Mouse (Mus musculus) heart, adult 2 months (tissue): Measurements from ENCODE around the gene Iqsec3.

Experiments used
- CTCF ChIP-seq: fragments of 200-600 bp; IDR thresholded peaks from 2 replicates; pipeline ENCODE4 v1.8.1; 2022; ENCODE audit warnings: antibody characterized with exemption, mild to moderate bottlenecking, moderate library complexity
- EP300 ChIP-seq: fragments of 200-500 bp; IDR thresholded peaks from 2 replicates; pipeline ENCODE4 v1.6.1; 2011; ENCODE audit warnings: low read depth, low read length, control low read depth; ENCODE audit not compliant: insufficient read depth

DNA sequence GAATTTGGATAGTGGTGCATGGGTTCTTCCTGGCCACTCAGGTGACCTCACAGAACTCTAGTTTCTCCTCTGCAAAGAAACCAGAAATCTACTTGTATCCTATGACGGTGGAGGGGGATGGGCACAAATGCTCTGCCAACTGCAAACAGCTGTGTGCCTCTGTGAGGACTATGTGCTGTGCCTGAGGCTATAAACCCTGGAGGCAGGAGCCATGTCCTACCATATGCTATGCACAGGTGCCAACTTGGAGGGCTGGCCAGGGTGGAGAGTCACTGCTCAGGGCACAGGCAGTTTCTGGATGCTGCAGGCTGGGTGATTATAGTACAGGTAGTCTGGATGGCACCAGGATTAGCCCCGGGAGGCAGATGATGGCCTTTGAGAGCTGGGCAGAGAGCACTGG, 46.4 kb upstream of the Iqsec3 start:
- TF ChIP-seq EP300 (no peak), CTCF (no peak)
